Mouse (Mus musculus) thymus, postnatal 25 days (tissue): ENCODE measurements at regions not wholly inside any gene's neighbourhood (a gene's known extent, or its start where the extent isn't known, plus 50 kb on each side); places are given as distances from the start of the nearest gene placed in this dataset.
"Not testable (repeated sequence)": the region's sequence is repeated elsewhere in the genome, so short reads cannot be mapped to it uniquely, and the experiment has no call there.

Experiments
- DNase-seq: peaks from one replicate; pipeline ENCODE4 v3.0.0; 2022

- DNase-seq = not testable (repeated sequence)
Measured at GRCm38 (mm10) chr12:77526581-77526980, 288.7 kb downstream of the Fut8 start.

DNA sequence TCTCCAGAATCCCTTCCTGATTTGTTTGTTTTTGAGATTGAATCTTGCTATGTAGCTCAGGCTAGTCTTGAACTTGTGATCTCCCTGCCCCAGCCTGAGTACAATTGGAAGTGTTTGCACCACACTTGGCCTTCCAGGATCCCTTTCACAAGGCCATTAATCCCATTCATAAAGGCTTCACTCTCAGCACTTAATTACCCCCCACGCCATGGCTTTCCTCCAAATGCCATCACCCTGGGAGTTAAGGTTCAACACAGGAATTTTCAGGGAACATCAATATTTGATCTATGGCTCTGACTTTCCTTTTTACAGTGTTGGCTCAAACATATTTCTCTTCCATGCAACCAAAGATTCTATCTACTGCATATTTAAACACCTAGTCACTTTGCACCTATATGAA lies 289.6 kb downstream of the Fut8 start:
- no peak for DNase-seq

DNA sequence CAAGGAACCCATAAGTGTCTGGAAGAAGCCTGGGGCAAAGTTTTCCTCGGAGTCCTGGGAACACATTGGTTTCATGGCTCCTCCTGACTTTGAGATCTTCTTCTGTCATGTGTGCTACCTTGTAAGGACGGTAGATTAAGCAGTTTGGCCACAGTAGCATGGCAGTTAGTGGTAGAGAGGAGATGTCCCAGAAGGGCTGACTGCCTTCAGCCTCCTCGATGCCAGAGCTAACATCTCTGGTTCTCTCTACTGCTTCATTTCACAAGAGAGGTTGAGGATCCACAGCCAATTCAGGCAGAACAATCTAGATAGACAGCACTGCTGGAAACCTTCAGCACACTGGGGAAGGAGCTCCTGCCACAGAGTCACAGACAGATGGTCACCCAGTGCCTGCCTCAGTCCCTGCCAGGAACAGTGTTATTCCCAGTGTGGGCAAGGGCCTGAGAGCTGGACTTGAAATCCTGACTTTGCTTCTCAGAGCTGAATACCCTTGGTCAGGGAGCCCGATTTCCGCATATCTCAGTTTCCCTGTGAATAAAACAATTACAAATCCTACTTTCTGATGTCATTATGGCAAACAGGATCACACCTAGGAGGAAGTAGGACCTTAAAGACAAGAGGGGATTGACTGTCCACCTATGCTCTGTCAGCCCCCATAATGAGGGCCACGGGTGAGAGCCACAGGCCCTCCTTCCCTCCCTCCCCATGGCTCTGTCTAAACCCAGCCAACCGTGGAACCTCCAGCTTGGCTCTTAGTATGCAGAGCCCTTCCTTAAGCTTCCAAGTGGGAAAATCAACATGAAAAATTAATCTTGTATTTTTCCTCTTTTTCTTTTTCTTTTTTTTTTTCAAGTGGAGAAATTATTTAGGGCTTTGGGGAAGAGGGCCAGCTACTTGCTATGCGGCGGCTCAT lies 290.3 kb downstream of the Fut8 start:
- no peak for DNase-seq

DNA sequence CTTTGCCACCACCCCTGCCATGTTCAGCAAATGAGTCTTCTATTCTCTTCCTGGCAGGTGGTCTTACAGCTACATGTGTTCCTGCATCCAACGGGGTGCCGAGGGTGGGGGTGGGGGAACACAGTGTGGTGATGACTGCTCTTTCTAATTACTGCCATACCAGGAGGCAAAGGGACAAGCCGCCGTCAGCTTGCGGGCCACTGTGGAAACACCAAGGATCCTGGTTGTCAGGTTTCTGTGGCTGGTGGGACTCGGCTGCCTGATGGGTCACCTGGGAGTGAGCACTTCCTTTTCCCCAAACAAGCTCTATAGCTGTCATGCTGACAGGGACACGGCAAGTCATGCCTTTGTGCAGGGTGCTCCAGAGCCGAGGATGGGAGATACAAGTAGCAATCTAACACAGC lies 290.9 kb downstream of the Fut8 start:
- DNase-seq = no peak

- no peak for DNase-seq
Measured at GRCm38 (mm10) chr12:77529414-77529813, 291.5 kb downstream of the Fut8 start.

- DNase-seq = no peak
Measured at GRCm38 (mm10) chr12:77529955-77530354, 292.0 kb downstream of the Fut8 start.

DNA sequence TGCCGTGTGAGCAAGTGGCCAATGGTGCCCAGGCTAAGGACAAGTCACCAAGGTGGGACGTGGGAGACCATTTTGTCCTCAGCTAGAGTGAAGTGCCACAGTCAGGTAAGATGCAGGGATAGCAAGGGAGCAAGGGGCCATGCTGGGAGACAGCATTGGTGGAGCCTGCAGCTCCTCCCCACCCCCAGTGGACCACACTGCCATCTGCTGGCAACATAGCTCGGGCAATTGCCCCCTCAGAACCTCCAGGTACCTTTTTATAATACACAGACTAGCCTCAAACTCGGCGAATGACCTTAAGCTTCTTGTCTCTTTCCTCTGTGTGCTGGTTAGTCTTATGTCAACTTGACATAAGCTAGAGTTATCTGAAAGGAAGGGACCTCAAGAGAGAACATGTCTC lies 293.4 kb downstream of the Fut8 start:
- DNase-seq = peak; percentile 78

- peak; percentile 39 for DNase-seq
Measured at GRCm38 (mm10) chr12:77532547-77532946, 294.6 kb downstream of the Fut8 start.

- DNase-seq = no peak
Measured at GRCm38 (mm10) chr12:77533606-77534005, 295.7 kb downstream of the Fut8 start.

DNA sequence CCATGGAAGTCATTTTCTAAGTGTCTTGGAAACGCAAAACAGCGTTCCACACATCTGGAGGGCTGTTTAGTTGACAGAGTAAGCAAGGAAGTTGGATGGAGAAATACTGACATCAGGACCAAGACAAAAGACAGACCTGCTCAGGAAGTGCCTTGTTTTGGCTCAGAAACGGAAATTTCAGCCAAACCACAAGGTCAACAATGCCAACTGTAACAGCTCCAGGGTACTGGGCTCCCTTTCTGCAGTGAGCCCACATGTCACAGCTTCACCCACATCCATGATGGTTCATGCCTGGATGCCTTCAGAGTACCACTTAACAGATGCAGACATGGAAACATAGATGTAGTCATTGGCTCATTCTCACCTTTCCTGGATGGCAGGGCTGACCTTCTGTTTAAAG lies 296.2 kb downstream of the Fut8 start:
- DNase-seq = peak; percentile 30

DNA sequence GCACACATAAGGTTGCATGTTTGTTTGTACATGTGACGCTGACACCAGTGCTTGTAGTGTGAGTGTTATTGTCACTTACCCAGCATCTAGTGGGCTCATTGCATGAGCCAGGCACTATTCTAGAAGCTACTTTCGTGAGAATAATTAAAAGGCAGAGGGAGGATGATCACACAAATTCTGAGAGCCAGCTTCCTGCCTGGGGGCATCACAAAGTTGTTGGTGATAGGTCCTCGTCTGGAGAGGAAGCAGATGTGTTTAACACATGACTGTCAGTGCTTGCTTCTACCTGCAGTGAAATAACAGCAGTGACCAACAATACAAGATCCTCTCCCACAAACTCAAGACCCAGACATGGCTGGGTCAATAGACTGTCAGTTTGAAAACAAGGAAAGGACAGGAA lies 297.2 kb downstream of the Fut8 start:
- peak; percentile 46 for DNase-seq

DNA sequence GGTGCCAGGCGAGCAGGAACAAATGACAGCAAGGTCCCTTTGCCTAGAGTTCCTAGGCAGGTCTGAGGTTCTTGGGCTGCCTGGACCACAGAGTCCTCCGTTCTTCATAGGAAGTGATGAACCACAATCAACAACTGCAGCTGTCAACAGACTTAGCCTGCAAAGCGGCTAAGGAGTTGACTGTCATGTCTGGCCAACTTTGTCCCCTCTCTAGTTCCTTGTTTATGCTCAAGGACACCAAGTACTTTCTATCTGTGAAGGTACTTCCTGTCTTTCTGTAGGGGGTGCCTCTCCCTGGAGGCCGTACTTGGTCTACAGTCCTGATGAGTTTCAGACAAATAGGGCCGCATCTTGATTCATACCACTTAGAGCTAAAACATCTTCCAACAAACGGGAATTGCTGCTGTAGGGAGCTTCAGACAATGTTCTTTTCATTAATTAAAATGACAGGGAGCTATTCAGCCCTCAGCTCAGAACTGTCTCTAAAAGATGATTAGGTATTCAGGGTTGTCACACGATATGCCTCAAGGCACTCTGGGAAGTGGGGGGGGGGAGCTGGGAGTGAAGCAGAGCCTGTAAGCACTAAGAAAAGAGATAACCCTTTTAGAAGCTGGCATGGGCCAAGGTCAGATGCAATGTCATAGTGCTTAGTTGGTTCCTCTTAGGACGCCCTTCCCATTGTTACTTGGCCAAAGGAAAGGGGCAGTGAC lies 299.4 kb downstream of the Fut8 start:
- peak; percentile 26 for DNase-seq

- DNase-seq = no peak
Measured at GRCm38 (mm10) chr12:77539661-77540431, 301.9 kb downstream of the Fut8 start.

DNA sequence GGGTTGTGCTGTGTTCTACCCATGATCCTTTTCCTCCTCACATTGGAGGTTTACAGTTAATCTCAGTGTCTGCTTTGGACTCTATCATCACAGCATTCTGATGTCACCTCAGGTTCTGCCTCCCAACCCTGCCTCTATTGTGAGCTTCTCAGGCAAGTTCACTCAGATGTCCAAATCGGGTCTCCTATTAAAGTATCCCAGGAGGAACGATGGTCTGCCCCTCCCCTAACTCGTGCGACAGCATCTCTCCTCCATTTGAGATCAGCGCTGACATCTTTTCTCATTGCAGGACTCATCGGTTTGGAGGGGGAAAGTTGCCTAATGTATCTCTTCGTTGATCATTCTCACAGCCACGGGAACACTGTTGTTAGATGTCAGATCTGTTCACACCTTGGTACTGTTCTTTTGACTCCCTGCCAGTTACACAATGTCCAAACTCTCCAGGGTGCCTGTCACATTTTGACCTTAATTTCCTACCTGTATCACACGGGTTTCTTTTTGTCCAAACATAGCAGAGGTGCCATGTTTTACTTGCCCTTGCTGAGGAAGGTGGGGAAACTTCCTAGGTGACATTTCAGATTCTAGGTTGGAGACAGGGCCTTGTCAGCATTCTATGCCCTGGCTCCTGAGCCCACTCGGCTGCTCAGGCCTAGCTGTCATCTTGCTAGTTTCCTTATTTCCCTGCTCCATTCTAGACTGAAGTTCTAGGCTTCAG lies 303.3 kb downstream of the Fut8 start:
- no peak for DNase-seq

GRCm38 (mm10) chr12:77541826-77542225 lies 303.9 kb downstream of the Fut8 start:
- DNase-seq = no peak

GRCm38 (mm10) chr12:77543651-77544050 lies 305.7 kb downstream of the Fut8 start:
- no peak for DNase-seq

- DNase-seq = no peak
Measured at GRCm38 (mm10) chr12:77546165-77546564, 308.2 kb downstream of the Fut8 start.

DNA sequence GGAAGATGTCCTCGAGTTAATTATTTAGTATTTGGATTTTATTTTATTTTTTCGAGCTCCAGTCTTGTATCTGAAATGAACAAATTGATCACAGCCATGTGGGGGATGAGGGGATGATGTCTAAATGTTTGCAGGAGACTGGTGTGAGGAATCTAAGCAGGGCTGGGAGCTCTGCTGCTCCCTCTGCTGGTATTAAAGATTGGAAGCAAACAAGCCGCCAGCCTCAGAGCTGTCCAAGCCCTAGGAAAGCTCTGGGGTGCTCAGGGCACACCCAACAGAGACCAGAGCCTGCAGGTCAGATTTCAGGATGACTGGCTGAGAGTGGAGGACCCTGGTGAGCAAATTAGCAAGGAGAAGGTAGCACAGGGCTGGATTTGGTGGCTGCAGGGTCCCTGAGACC lies 330.4 kb downstream of the Fut8 start:
- DNase-seq = peak; percentile 35

- DNase-seq = no peak
Measured at GRCm38 (mm10) chr12:77570501-77570900, 332.6 kb downstream of the Fut8 start.

GRCm38 (mm10) chr12:77571071-77571470 lies 333.1 kb downstream of the Fut8 start:
- no peak for DNase-seq

- DNase-seq = no peak
Measured at GRCm38 (mm10) chr12:77575046-77575445, 337.1 kb downstream of the Fut8 start.

- DNase-seq = no peak
Measured at GRCm38 (mm10) chr12:77588297-77588696, 350.4 kb downstream of the Fut8 start.

DNA sequence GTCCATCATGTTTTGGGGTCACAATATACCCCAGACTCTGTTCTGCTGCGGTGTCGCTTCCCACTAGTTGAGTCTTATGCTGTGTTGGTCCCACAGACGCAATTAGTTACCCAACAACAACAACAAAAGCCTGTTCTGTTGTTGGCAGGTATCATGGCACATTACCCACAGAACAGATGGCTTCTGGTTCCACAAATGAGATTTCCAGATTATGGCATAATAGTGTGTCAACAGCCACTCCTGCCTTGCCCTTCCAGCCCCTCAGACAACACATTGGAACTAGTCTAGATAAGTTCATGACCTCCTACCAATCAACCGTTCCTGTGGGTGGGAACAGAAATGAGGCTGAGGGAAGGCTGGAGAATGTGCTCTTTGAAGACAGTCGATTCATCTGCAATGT lies 351.5 kb downstream of the Fut8 start:
- DNase-seq = no peak
